Mouse (Mus musculus): Measurements from ENCODE around the gene Snapin.

The Snapin gene

GRCm38 (mm10) chr3:90454931-90455330 is 35.9 kb downstream of the Snapin start:
- DNase-seq (ENCODE audit: low spot score in 2 of 2): no peak

GRCm38 (mm10) chr3:90451396-90452095 is 39.3 kb downstream of the Snapin start:
- DNase-seq (ENCODE audit: low spot score in 2 of 2): no peak

GRCm38 (mm10) chr3:90450874-90451273 is 40.0 kb downstream of the Snapin start:
- no peak for DNase-seq (ENCODE audit: low spot score in 2 of 2)

GRCm38 (mm10) chr3:90448626-90449025 is 42.2 kb downstream of the Snapin start:
- no peak for DNase-seq (ENCODE audit: low spot score in 2 of 2)

GRCm38 (mm10) chr3:90447123-90447494 is 43.7 kb downstream of the Snapin start:
- no peak for DNase-seq (ENCODE audit: low spot score in 2 of 2)

- DNase-seq (ENCODE audit: low spot score in 2 of 2): no peak
Observed at GRCm38 (mm10) chr3:90446389-90447122, 44.3 kb downstream of the Snapin start.

GRCm38 (mm10) chr3:90445417-90446200 is 45.2 kb downstream of the Snapin start:
- no peak for DNase-seq (ENCODE audit: low spot score in 2 of 2)

GRCm38 (mm10) chr3:90443977-90444376 is 46.9 kb downstream of the Snapin start:
- no peak for DNase-seq (ENCODE audit: low spot score in 2 of 2)

GRCm38 (mm10) chr3:90440756-90441155 is 50.1 kb downstream of the Snapin start:
- no peak for DNase-seq (ENCODE audit: low spot score in 2 of 2)
